Mouse (Mus musculus) midbrain, embryonic 15.5 days (tissue): Measurements from ENCODE around the gene Dtx3. TPM values are rescaled to one million over a fixed set of nuclear protein-coding genes. Genes with fewer than 3 reads are reported as not detected.

Experiments used
- polyA plus RNA-seq: library from polyadenylated mRNA; unstranded; fragments of >200 nt; fragmentation: Nextera tagmentation; extraction: Ambion mirVana; gene quantifications from 2 replicates; pipeline ENCODE4 v1.2.1, GENCODE M21; 2015

The Dtx3 gene
- polyA plus RNA-seq, 1 experiment from 2014 or later, result 288 TPM

Other genes starting within 250 kb of the Dtx3 start
- gene Ctdsp2, start 217.0 kb downstream of the Dtx3 start, polyA plus RNA-seq, result 16.5 and 18.6 TPM in 2 replicates
- 2.2 and 3.2 TPM in 2 replicates for gene Avil, start 195.0 kb downstream of the Dtx3 start, polyA plus RNA-seq
- 57.3 and 62.7 TPM in 2 replicates for gene Tsfm, start 164.9 kb downstream of the Dtx3 start, polyA plus RNA-seq
- 20.5 and 21.7 TPM in 2 replicates for gene Mettl1, start 154.3 kb downstream of the Dtx3 start, polyA plus RNA-seq
- 0.08 and 0.37 TPM in 2 replicates for gene Eef1akmt3, start 154.2 kb downstream of the Dtx3 start, polyA plus RNA-seq
- 0.06 and 0.18 TPM in 2 replicates for gene Cyp27b1, start 147.5 kb downstream of the Dtx3 start, polyA plus RNA-seq
- 8.4 and 8.9 TPM in 2 replicates for gene March9, start 135.5 kb downstream of the Dtx3 start, polyA plus RNA-seq
- 793 and 910 TPM in 2 replicates for gene Cdk4, start 132.2 kb downstream of the Dtx3 start, polyA plus RNA-seq
- 113 and 120 TPM in 2 replicates for gene Tspan31, start 125.5 kb downstream of the Dtx3 start, polyA plus RNA-seq
- gene Agap2, start 120.4 kb downstream of the Dtx3 start, polyA plus RNA-seq, result 6.3 and 6.6 TPM in 2 replicates
- 130 and 135 TPM in 2 replicates for gene Os9, start 74.6 kb downstream of the Dtx3 start, polyA plus RNA-seq
- gene B4galnt1, start 30.5 kb downstream of the Dtx3 start, polyA plus RNA-seq, result 62.2 and 62.3 TPM in 2 replicates
- gene Slc26a10, start 15.1 kb downstream of the Dtx3 start, polyA plus RNA-seq, result 0.94 and 0.98 TPM in 2 replicates
- 20.6 and 21.9 TPM in 2 replicates for gene Arhgef25, start 5.6 kb downstream of the Dtx3 start, polyA plus RNA-seq
- gene Pip4k2c, start 15.9 kb upstream of the Dtx3 start, polyA plus RNA-seq, result 17.9 and 18.7 TPM in 2 replicates
- gene Kif5a, start 67.6 kb upstream of the Dtx3 start, polyA plus RNA-seq, result 99.0 and 103 TPM in 2 replicates
- gene Dctn2, start 70.6 kb upstream of the Dtx3 start, polyA plus RNA-seq, result 355 and 362 TPM in 2 replicates
- gene Mbd6, start 93.3 kb upstream of the Dtx3 start, polyA plus RNA-seq, result 16.2 and 18.8 TPM in 2 replicates
- 121 and 123 TPM in 2 replicates for gene Mars, start 116.1 kb upstream of the Dtx3 start, polyA plus RNA-seq
- 0.87 and 0.99 TPM in 2 replicates for gene Arhgap9, start 126.2 kb upstream of the Dtx3 start, polyA plus RNA-seq
- 1.1 and 1.5 TPM in 2 replicates for gene Gli1, start 146.2 kb upstream of the Dtx3 start, polyA plus RNA-seq
- gene Inhbe, start 158.7 kb upstream of the Dtx3 start, polyA plus RNA-seq, result 0.04 and 0.06 TPM in 2 replicates
- not detected in 2 replicates for gene Inhbc, start 174.7 kb upstream of the Dtx3 start, polyA plus RNA-seq
- 39.7 and 43.6 TPM in 2 replicates for gene R3hdm2, start 184.6 kb upstream of the Dtx3 start, polyA plus RNA-seq